Mouse (Mus musculus): ENCODE measurements around the gene Gga1. TPM values are rescaled to one million over a fixed set of nuclear protein-coding genes. Genes with fewer than 3 reads are reported as not detected.

Gene Gga1
- polyA plus RNA-seq, 1 experiment from 2014 or later = 29.3 TPM

- Histone ChIP-seq H3K27me3 (ENCODE audit: control insufficient read depth, insufficient read depth, low read length) (no peaks in the 10 kb centered on the region), H3K9ac (ENCODE audit: low read depth, low read length) (peak overlapping the region; percentile 87), H3K4me1 (ENCODE audit: control insufficient read depth, insufficient read depth, low read length) (peaks cover 44% of the 10 kb centered on the region), H3K4me3 (ENCODE audit: low read depth, low read length) (peak overlapping the region; percentile 81), H3K27ac (ENCODE audit: low read depth, low read length) (peak overlapping the region; percentile 36; the same call in 1 of the 2 replicates), H3K36me3 (ENCODE audit: control insufficient read depth, insufficient read depth, low read length) (peaks cover 12% of the 10 kb centered on the region), H3K4me2 (peak overlapping the region; percentile 92), H3K9me3 (replicated peaks; ENCODE audit: control insufficient read depth, low read length) (no peaks in the 10 kb centered on the region)
- no peak for ATAC-seq (replicated peaks; ENCODE audit: insufficient number of reproducible peaks, low FRiP score, low TSS enrichment)
- WGBS (ENCODE audit: insufficient replicate concordance) = 12% methylated on average over 18 of the region's 18 CpGs
Observed at GRCm38 (mm10) chr15:78900585-78901421, 23.8 kb downstream of the Gga1 start.

DNA sequence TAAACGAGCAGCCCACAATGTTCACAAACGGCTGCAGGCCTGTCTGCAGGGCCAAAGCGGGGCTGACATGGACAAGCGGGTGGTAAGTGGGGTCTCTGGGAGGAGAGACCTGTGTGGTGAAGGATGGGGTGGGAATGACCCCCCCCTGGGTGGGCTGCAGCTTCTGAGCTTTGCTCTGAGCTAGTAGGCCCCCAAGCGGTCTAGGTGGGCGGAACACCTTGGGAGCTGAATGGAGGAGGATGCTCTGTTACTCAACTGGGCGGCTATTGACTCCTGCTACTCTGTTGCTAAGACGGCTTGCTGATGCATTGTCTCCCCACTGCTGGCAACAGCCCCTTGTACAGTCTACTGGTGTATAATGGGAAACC, 24.4 kb downstream of the Gga1 start:
- no peaks in the 10 kb centered on the region for H3K27me3 ChIP-seq (ENCODE audit: control insufficient read depth, insufficient read depth, low read length)
- no peak for ATAC-seq (replicated peaks; ENCODE audit: insufficient number of reproducible peaks, low FRiP score, low TSS enrichment)
- no peak overlapping the region for H3K9ac ChIP-seq (ENCODE audit: low read depth, low read length)
- H3K4me2 ChIP-seq = peak overlapping the region; percentile 92
- H3K27ac ChIP-seq (ENCODE audit: low read depth, low read length) = no peak overlapping the region
- H3K4me1 ChIP-seq (ENCODE audit: control insufficient read depth, insufficient read depth, low read length) = peaks cover 38% of the 10 kb centered on the region
- 51% methylated on average over 8 of the region's 8 CpGs for WGBS (ENCODE audit: insufficient replicate concordance)
- H3K9me3 ChIP-seq (replicated peaks; ENCODE audit: control insufficient read depth, low read length) = no peaks in the 10 kb centered on the region
- H3K4me3 ChIP-seq (ENCODE audit: low read depth, low read length) = peak overlapping the region; percentile 81
- H3K36me3 ChIP-seq (ENCODE audit: control insufficient read depth, insufficient read depth, low read length) = peaks cover 12% of the 10 kb centered on the region

DNA sequence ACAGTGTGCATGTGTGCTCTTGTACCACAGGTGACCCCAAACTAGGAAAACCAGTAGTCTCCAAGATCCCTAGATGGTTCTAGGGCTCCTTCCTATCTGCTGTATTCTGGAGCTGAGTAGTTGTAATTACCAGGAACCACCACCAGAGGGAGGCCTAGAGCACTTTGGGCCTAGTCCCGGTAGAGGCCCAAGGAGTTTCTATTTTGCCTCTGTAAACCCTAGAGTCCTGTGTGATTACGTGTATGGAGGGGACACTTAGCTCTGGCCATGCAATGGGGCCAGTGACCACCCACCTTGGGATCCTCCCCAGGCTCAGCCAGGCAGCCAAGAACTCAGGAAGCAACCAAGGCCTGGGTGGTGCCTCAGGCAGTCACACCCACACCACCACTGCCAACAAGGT, 26.3 kb downstream of the Gga1 start:
- H3K4me3 ChIP-seq (ENCODE audit: low read depth, low read length) = no peak overlapping the region
- peaks cover 20% of the 10 kb centered on the region for H3K36me3 ChIP-seq (ENCODE audit: control insufficient read depth, insufficient read depth, low read length)
- peak overlapping the region; percentile 23; the same call in 1 of the 2 replicates for H3K4me2 ChIP-seq

DNA sequence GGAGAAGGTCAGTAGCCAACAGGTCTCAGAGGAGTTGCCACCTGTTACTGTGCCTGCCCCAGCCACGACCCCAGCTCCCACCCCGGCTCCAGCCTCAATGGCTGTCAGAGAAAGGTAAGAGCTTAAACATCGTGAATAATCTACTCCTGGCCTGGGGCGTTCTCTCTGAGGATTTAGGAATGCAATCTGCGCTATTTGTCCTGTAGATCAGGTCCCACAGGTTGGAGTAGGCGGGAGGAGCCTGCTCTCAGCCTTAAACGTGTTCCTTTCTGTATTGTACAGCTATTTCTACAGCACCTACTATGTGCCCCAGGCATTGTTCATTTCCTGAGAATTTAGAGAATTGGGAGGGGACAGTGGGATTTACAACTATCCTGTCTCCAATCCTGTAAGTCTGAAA, 31.4 kb downstream of the Gga1 start:
- peaks cover 1% of the 10 kb centered on the region; the same call in 1 of the 2 replicates for H3K4me1 ChIP-seq (ENCODE audit: control insufficient read depth, insufficient read depth, low read length)
- ATAC-seq (replicated peaks; ENCODE audit: insufficient number of reproducible peaks, low FRiP score, low TSS enrichment) = no peak
- H3K4me2 ChIP-seq = no peak overlapping the region
- H3K9ac ChIP-seq (ENCODE audit: low read depth, low read length) = no peak overlapping the region
- no peaks in the 10 kb centered on the region for H3K27me3 ChIP-seq (ENCODE audit: control insufficient read depth, insufficient read depth, low read length)
- H3K4me3 ChIP-seq (ENCODE audit: low read depth, low read length) = no peak overlapping the region
- peaks cover 25% of the 10 kb centered on the region for H3K36me3 ChIP-seq (ENCODE audit: control insufficient read depth, insufficient read depth, low read length)
- no peaks in the 10 kb centered on the region for H3K9me3 ChIP-seq (replicated peaks; ENCODE audit: control insufficient read depth, low read length)
- WGBS (ENCODE audit: insufficient replicate concordance) = 90% methylated on average over 7 of the region's 7 CpGs
- H3K27ac ChIP-seq (ENCODE audit: low read depth, low read length) = no peak overlapping the region

More for the DNA sequence above, 26.3 kb downstream of the Gga1 start:
- Histone ChIP-seq H3K27me3 (ENCODE audit: control insufficient read depth, insufficient read depth, low read length) (no peaks in the 10 kb centered on the region), H3K27ac (ENCODE audit: low read depth, low read length) (no peak overlapping the region), H3K9me3 (replicated peaks; ENCODE audit: control insufficient read depth, low read length) (no peaks in the 10 kb centered on the region), H3K4me1 (ENCODE audit: control insufficient read depth, insufficient read depth, low read length) (peaks cover 21% of the 10 kb centered on the region), H3K9ac (ENCODE audit: low read depth, low read length) (0 out of 2 replicates have a peak overlapping the region, but pooled peaks have one; percentile 2)
- no peak for ATAC-seq (replicated peaks; ENCODE audit: insufficient number of reproducible peaks, low FRiP score, low TSS enrichment)
- 12% methylated on average over 2 of the region's 2 CpGs for WGBS (ENCODE audit: insufficient replicate concordance)

- H3K36me3 ChIP-seq (ENCODE audit: control insufficient read depth, insufficient read depth, low read length) = peaks cover 25% of the 10 kb centered on the region
- WGBS (ENCODE audit: insufficient replicate concordance) = 71% methylated on average over 8 of the region's 8 CpGs
Observed at GRCm38 (mm10) chr15:78908982-78909381, 32.0 kb downstream of the Gga1 start.

DNA sequence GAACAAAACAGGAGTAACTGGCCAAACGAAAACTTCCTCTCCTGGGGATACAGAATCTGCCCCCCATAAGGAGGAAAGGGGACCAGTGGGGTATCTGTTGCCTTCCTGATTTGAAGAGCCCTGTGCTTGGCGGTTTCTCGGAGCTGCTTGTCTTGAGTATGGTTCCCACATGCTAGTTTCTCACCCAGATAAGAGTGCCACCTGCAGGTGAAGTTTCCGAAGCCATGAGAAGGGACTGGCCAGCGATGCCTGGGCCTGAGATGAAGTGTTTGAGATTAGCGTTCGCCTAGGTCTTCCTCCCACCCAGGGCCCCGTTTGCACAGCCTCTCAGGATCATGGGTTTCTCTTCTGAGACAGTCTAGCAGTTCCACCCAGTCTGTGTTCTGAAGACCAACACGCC, 35.0 kb downstream of the Gga1 start:
- ATAC-seq (replicated peaks; ENCODE audit: insufficient number of reproducible peaks, low FRiP score, low TSS enrichment) = no peak

More at GRCm38 (mm10) chr15:78908982-78909381, 32.0 kb downstream of the Gga1 start:
- H3K27ac ChIP-seq (ENCODE audit: low read depth, low read length) = no peak overlapping the region
- no peak for ATAC-seq (replicated peaks; ENCODE audit: insufficient number of reproducible peaks, low FRiP score, low TSS enrichment)
- no peak overlapping the region for H3K4me2 ChIP-seq
- no peak overlapping the region for H3K9ac ChIP-seq (ENCODE audit: low read depth, low read length)
- H3K9me3 ChIP-seq (replicated peaks; ENCODE audit: control insufficient read depth, low read length) = no peaks in the 10 kb centered on the region
- H3K4me3 ChIP-seq (ENCODE audit: low read depth, low read length) = no peak overlapping the region
- H3K4me1 ChIP-seq (ENCODE audit: control insufficient read depth, insufficient read depth, low read length) = peaks cover 3% of the 10 kb centered on the region
- H3K27me3 ChIP-seq (ENCODE audit: control insufficient read depth, insufficient read depth, low read length) = no peaks in the 10 kb centered on the region

DNA sequence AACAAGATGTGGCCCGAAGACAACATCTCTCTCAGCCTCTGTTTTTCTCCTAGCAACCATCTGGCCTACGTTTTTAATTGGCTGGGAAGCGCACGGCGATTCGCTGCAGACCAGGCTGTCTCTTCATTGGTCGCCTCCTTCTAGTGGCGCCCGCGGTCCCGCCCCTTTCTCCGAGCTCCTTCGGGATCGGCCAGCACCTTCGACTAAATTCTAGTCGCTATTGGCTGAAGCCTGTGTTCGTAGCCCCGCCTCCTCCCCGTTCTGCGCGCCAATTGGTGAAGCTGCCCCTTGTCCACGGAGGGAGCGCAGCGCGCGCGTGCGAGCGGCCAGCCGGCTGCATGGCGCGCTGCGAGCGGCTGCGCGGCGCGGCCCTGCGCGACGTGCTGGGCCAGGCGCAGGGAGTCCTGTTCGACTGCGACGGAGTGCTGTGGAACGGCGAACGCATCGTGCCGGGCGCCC, 36.7 kb downstream of the Gga1 start, which contains the start of gene Pdxp:
Gene Pdxp (plus strand): TSS at position 288 of the 459 bp plus-strand sequence.
- Histone ChIP-seq H3K9me3 (replicated peaks; ENCODE audit: control insufficient read depth, low read length) (no peaks in the 10 kb centered on the region), H3K36me3 (ENCODE audit: control insufficient read depth, insufficient read depth, low read length) (peaks cover 8% of the 10 kb centered on the region; the same call in 1 of the 2 replicates), H3K4me2 (peak within 1 kb of the TSS; percentile 99), H3K4me3 (ENCODE audit: low read depth, low read length) (peak within 1 kb of the TSS; percentile 72), H3K27ac (ENCODE audit: low read depth, low read length) (peak within 1 kb of the TSS; percentile 84), H3K9ac (ENCODE audit: low read depth, low read length) (peak within 1 kb of the TSS; percentile 86), H3K4me1 (ENCODE audit: control insufficient read depth, insufficient read depth, low read length) (peaks cover 22% of the 10 kb centered on the region), H3K27me3 (ENCODE audit: control insufficient read depth, insufficient read depth, low read length) (no peaks in the 10 kb centered on the region)
- ATAC-seq (replicated peaks; ENCODE audit: insufficient number of reproducible peaks, low FRiP score, low TSS enrichment) = peak; percentile 86
- 0% methylated on average over 51 of the region's 51 CpGs for WGBS (ENCODE audit: insufficient replicate concordance)

More for the DNA sequence above, 35.0 kb downstream of the Gga1 start:
- H3K27ac ChIP-seq (ENCODE audit: low read depth, low read length) = no peak overlapping the region
- H3K27me3 ChIP-seq (ENCODE audit: control insufficient read depth, insufficient read depth, low read length) = no peaks in the 10 kb centered on the region
- H3K9ac ChIP-seq (ENCODE audit: low read depth, low read length) = no peak overlapping the region
- no peak overlapping the region for H3K4me2 ChIP-seq
- H3K4me3 ChIP-seq (ENCODE audit: low read depth, low read length) = no peak overlapping the region
- WGBS (ENCODE audit: insufficient replicate concordance) = 39% methylated on average over 9 of the region's 9 CpGs
- peaks cover 22% of the 10 kb centered on the region for H3K4me1 ChIP-seq (ENCODE audit: control insufficient read depth, insufficient read depth, low read length)
- H3K9me3 ChIP-seq (replicated peaks; ENCODE audit: control insufficient read depth, low read length) = no peaks in the 10 kb centered on the region
- H3K36me3 ChIP-seq (ENCODE audit: control insufficient read depth, insufficient read depth, low read length) = peaks cover 13% of the 10 kb centered on the region; the same call in 1 of the 2 replicates

GRCm38 (mm10) chr15:78914091-78914822, 37.3 kb downstream of the Gga1 start:
- Histone ChIP-seq H3K4me1 (ENCODE audit: control insufficient read depth, insufficient read depth, low read length) (peaks cover 22% of the 10 kb centered on the region), H3K36me3 (ENCODE audit: control insufficient read depth, insufficient read depth, low read length) (peaks cover 8% of the 10 kb centered on the region; the same call in 1 of the 2 replicates), H3K27ac (ENCODE audit: low read depth, low read length) (peak overlapping the region; percentile 84), H3K9me3 (replicated peaks; ENCODE audit: control insufficient read depth, low read length) (no peaks in the 10 kb centered on the region), H3K9ac (ENCODE audit: low read depth, low read length) (peak overlapping the region; percentile 86), H3K4me2 (peak overlapping the region; percentile 99), H3K27me3 (ENCODE audit: control insufficient read depth, insufficient read depth, low read length) (no peaks in the 10 kb centered on the region), H3K4me3 (ENCODE audit: low read depth, low read length) (peak overlapping the region; percentile 72)
- ATAC-seq (replicated peaks; ENCODE audit: insufficient number of reproducible peaks, low FRiP score, low TSS enrichment) = peak; percentile 51
- under 1% methylated on average over 84 of the region's 87 CpGs for WGBS (ENCODE audit: insufficient replicate concordance)

Data from heart, embryonic 11.5 days (tissue).